Mouse (Mus musculus): ENCODE results near the gene Cnp. TPM values are rescaled to one million over a fixed set of nuclear protein-coding genes. Genes with fewer than 3 reads are reported as not detected.
A peak's percentile ranks its signal among the peaks of the same experiment; 100 is the strongest.
"Not testable (repeated sequence)": the region's sequence is repeated elsewhere in the genome, so short reads cannot be mapped to it uniquely, and the experiment has no call there.

The Cnp gene
- total and polyA plus RNA-seq, 3 experiments: 5.6 to 9.5 (median 7.6) TPM

DNA sequence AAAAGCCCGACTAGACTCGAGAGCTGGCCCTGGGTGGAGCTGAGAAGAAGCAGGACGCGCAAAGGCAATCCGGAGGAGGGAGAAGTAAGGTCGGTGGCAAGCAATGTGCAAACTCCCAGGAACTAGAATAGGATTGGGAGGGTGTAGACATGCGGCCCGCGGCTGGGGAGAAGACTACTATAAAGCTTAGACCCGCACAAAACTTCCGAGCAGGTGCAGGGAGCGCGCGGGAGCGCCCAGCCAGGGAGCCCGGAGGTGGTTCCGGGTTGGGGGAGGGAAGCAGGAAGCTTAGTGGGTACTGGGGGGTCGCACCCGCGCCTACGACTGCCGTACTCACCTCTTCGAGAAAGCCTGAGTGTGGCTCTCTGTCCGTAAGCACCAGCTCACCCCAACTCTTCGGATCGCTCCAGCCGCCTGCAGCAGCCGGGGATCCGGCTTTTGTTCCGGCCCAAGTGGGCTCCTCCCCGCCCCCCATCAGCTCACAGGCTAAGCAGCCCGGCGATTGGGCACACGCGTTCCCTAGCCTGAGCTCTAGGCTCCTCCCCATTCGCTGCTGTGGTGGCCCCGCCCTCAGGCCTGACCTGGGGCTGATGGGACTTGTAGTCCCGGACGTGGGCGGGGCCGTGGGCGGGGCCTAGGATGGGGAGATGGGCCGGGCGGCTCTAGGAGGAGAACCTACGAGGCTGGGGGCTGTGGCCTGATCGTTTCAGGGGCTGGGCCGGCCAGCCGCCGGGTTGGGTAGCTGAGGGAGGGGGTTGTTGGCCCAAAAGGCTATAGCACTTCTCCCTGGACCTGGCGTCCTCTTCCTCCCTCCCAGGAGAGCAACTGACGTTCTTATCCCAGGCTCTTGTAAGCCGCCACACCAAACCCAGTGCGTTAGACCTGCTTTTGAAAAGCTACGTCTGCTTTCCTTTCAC is 47.0 kb upstream of the Cnp start, which contains the start of gene Acly:
TSS of gene Acly (minus strand) at position 543 of the 917 bp plus-strand sequence.
- Histone ChIP-seq H3K79me2 (replicated peaks; ENCODE audit: control insufficient read depth, insufficient read depth, low read length) (peaks cover 1% of the 10 kb centered on the region; the same call in 1 of the 2 replicates), H3K36me3 (ENCODE audit: control insufficient read depth, insufficient read depth, low read length) (no peaks in the 10 kb centered on the region), H3K27me3 (ENCODE audit: control insufficient read depth, insufficient read depth, low read length) (no peaks in the 10 kb centered on the region), H3K4me3 (peak within 1 kb of the TSS; percentile 74), H3K4me1 (ENCODE audit: control insufficient read depth, insufficient read depth, low read length) (peaks cover 2% of the 10 kb centered on the region), H3K9ac (ENCODE audit: low read depth, low read length) (peak within 1 kb of the TSS; percentile 83), H3K27ac (peak within 1 kb of the TSS; percentile 86)
- peak; percentile 97 to 99 for DNase-seq
- under 1% methylated on average over 54 of the region's 54 CpGs for WGBS
- TF ChIP-seq POLR2A (IDR thresholded peaks at IDR 0.05; ENCODE audit: insufficient read depth, low read depth, low read length) (peak; percentile 92), EP300 (IDR thresholded peaks at IDR 0.05; ENCODE audit: insufficient read depth, low read depth, low read length) (no peak), CTCF (IDR thresholded peaks at IDR 0.05) (no peak)
- intact Hi-C loops (cut with DNase I): loop anchor here (5.0 kb wide), 1 partner anchor 95 kb away; the partner anchor contains the start of gene Dnajc7

DNA sequence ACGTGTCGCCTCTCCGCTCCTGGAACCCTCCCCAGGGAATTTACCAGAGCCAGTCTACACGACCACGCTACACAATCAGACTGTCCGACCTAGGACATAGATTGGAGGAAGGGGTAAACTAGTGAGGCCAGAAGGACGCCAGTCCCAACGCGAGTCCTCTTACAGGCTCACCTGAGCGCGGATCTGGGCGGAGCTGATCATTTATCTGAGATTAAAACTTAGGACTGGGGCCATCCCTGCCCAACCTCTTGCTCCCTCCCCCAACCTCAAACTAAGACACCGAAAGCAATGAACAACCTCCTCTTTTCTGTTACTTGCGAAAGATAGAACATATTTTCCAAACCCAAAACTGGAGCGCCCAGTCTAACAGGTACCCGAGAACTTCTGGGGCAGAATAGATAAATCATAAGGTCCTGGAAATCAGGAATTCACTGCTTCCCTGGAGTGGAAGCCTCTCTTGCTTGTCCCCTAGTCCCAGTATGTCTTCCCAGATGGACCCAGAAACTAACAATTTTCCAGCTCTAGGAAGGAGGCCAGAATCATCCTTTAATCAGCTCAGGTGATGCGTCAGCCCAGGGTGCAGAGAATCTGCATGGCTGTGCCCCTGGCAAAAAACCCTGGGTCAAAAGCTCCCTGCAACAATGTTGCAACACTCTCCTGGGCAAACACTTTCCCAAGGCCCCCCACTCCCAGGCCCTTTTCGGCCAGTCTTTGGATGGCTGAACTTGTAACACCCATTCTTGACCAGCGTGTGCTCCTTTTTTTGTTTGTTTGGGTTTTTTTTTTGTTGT is 46.1 kb upstream of the Cnp start:
- peaks cover 1% of the 10 kb centered on the region; the same call in 1 of the 2 replicates for H3K79me2 ChIP-seq (replicated peaks; ENCODE audit: control insufficient read depth, insufficient read depth, low read length)
- intact Hi-C loops (cut with DNase I): loop anchor here (5.0 kb wide), 1 partner anchor 94 kb away; the partner anchor contains the start of gene Dnajc7
- peak overlapping the region; percentile 61 for H3K9ac ChIP-seq (ENCODE audit: low read depth, low read length)

DNA sequence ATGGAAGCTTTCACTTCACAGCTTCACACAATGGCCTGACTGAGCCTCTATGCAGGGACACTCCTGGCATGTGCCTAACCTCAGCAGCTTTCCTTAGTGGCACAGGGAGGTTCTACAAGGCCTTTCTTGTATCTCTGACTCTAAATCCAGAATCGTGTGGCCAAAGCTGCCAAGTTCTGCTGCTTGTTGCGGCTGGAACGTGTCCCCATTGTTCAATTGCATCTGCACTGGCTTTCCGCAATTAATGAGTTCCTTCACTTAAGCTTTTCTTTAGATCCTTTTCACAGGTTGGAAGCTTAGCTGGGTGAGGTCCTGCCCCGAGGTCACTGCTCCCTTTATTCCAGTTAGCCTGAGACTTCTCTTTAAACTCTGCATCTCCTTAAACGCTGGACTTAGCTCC is 40.8 kb upstream of the Cnp start:
- Histone ChIP-seq H3K27me3 (ENCODE audit: control insufficient read depth, insufficient read depth, low read length) (no peaks in the 10 kb centered on the region), H3K4me1 (ENCODE audit: control insufficient read depth, insufficient read depth, low read length) (no peaks in the 10 kb centered on the region), H3K4me3 (no peak overlapping the region), H3K27ac (no peak overlapping the region), H3K36me3 (ENCODE audit: control insufficient read depth, insufficient read depth, low read length) (no peaks in the 10 kb centered on the region), H3K9ac (ENCODE audit: low read depth, low read length) (no peak overlapping the region), H3K79me2 (replicated peaks; ENCODE audit: control insufficient read depth, insufficient read depth, low read length) (no peaks in the 10 kb centered on the region)
- intact Hi-C loops (cut with DNase I): no loop called here
- no peak for TF ChIP-seq EP300 (IDR thresholded peaks at IDR 0.05; ENCODE audit: insufficient read depth, low read depth, low read length)
- TF ChIP-seq CTCF (IDR thresholded peaks at IDR 0.05): no peak
- TF ChIP-seq POLR2A (IDR thresholded peaks at IDR 0.05; ENCODE audit: insufficient read depth, low read depth, low read length): no peak
- DNase-seq: no peak
- 80% methylated on average over 6 of the region's 6 CpGs for WGBS

More for the DNA sequence above, 46.1 kb upstream of the Cnp start:
- Histone ChIP-seq H3K4me1 (ENCODE audit: control insufficient read depth, insufficient read depth, low read length) (peaks cover 2% of the 10 kb centered on the region), H3K27ac (peak overlapping the region; percentile 62), H3K36me3 (ENCODE audit: control insufficient read depth, insufficient read depth, low read length) (no peaks in the 10 kb centered on the region), H3K4me3 (peak overlapping the region; percentile 74), H3K27me3 (ENCODE audit: control insufficient read depth, insufficient read depth, low read length) (no peaks in the 10 kb centered on the region)
- DNase-seq: no peak
- 34% methylated on average over 19 of the region's 19 CpGs for WGBS
- TF ChIP-seq EP300 (IDR thresholded peaks at IDR 0.05; ENCODE audit: insufficient read depth, low read depth, low read length) (no peak), CTCF (IDR thresholded peaks at IDR 0.05) (no peak), POLR2A (IDR thresholded peaks at IDR 0.05; ENCODE audit: insufficient read depth, low read depth, low read length) (no peak)

DNA sequence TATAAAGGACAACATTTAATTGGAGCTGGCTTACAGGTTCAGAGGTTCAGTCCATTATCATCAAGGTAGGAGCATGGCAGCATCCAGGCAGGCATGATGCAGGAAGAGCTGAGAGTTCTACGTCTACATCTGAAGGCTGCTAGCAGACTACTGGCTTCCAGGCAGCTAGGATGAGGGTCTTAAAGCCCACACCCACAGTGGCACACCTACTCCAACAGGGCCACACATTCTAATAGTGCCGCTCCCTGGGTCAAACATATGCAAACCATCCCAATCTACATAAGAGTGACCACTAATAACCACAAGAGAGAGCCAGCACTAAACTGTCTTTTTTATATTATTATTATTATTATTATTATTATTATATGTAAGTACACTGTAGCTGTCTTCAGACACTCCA is 40.3 kb upstream of the Cnp start:
- H3K4me1 ChIP-seq (ENCODE audit: control insufficient read depth, insufficient read depth, low read length); intact Hi-C loops (cut with DNase I); H3K79me2 ChIP-seq (replicated peaks; ENCODE audit: control insufficient read depth, insufficient read depth, low read length); H3K27me3 ChIP-seq (ENCODE audit: control insufficient read depth, insufficient read depth, low read length); H3K9ac ChIP-seq (ENCODE audit: low read depth, low read length); H3K4me3 ChIP-seq; H3K36me3 ChIP-seq (ENCODE audit: control insufficient read depth, insufficient read depth, low read length); DNase-seq; H3K27ac ChIP-seq: not testable (repeated sequence)
- WGBS: 85% methylated on average over 2 of the region's 2 CpGs

DNA sequence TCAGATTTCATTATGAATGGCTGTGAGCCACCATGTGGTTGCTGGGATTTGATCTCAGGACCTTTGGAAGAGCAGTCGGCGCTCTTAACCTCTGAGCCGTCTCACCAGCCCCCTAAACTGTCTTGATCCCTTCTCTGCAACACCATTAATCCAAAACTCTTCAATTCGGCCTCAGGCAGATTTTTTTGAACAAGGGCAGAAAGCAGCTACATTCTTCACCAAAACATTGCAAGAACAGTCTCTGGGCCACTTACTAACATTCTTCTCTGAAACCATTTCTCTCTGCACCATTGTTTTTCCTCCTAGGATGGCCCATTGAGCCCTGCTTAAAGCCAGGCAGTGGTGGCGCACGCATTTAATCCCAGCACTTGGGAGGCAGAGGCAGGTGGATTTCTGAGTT is 39.9 kb upstream of the Cnp start:
- H3K27ac ChIP-seq; DNase-seq; H3K36me3 ChIP-seq (ENCODE audit: control insufficient read depth, insufficient read depth, low read length); H3K4me3 ChIP-seq; H3K4me1 ChIP-seq (ENCODE audit: control insufficient read depth, insufficient read depth, low read length); H3K79me2 ChIP-seq (replicated peaks; ENCODE audit: control insufficient read depth, insufficient read depth, low read length); H3K9ac ChIP-seq (ENCODE audit: low read depth, low read length); H3K27me3 ChIP-seq (ENCODE audit: control insufficient read depth, insufficient read depth, low read length); intact Hi-C loops (cut with DNase I): not testable (repeated sequence)
- WGBS: 82% methylated on average over 6 of the region's 6 CpGs

DNA sequence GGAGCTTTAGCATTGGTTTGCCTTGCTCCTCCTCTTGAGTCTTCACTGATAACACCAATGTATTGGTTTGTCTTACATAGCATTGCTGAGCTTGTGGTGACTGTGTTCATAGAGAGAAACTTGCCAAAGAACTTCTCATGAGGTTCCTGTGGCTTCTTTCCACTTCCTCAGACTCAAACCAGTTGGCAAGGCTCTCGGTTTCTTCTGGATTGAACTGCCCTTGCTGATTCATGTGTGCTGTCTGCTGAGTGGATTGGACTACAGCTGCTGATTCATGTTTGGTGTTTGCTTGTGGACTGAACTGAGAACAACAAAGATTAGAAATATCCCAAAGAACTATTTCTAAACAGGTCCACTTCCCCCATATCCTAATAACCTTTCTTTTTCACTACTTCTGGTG is 38.7 kb upstream of the Cnp start:
- Histone ChIP-seq H3K36me3 (ENCODE audit: control insufficient read depth, insufficient read depth, low read length) (no peaks in the 10 kb centered on the region), H3K27ac (no peak overlapping the region), H3K4me1 (ENCODE audit: control insufficient read depth, insufficient read depth, low read length) (no peaks in the 10 kb centered on the region), H3K4me3 (no peak overlapping the region), H3K79me2 (replicated peaks; ENCODE audit: control insufficient read depth, insufficient read depth, low read length) (no peaks in the 10 kb centered on the region), H3K9ac (ENCODE audit: low read depth, low read length) (no peak overlapping the region), H3K27me3 (ENCODE audit: control insufficient read depth, insufficient read depth, low read length) (no peaks in the 10 kb centered on the region)
- TF ChIP-seq EP300 (IDR thresholded peaks at IDR 0.05; ENCODE audit: insufficient read depth, low read depth, low read length): no peak
- TF ChIP-seq POLR2A (IDR thresholded peaks at IDR 0.05; ENCODE audit: insufficient read depth, low read depth, low read length): no peak
- no peak for TF ChIP-seq CTCF (IDR thresholded peaks at IDR 0.05)
- intact Hi-C loops (cut with DNase I): no loop called here
- DNase-seq: no peak
- 32% methylated on average over 1 of the region's 1 CpGs for WGBS
